Mouse (Mus musculus) olfactory bulb, adult 2 months (tissue): ENCODE measurements at regions not wholly inside any gene's neighbourhood (a gene's known extent, or its start where the extent isn't known, plus 50 kb on each side); places are given as distances from the start of the nearest gene placed in this dataset.

Experiments
- CTCF ChIP-seq: fragments of 200-500 bp; IDR thresholded peaks from 2 replicates; pipeline ENCODE4 v1.5.1; 2012; ENCODE audit warnings: low read depth, mild to moderate bottlenecking, low read length, moderate library complexity; ENCODE audit not compliant: insufficient read depth
- POLR2A ChIP-seq: fragments of 200-500 bp; IDR thresholded peaks from 2 replicates; pipeline ENCODE4 v1.6.1; 2012; ENCODE audit warnings: mild to moderate bottlenecking, low read depth, low read length, moderate library complexity; ENCODE audit not compliant: insufficient read depth

GRCm38 (mm10) chr3:149761245-149761644 lies 770.9 kb upstream of the Adgrl2 start:
- TF ChIP-seq CTCF (no peak), POLR2A (no peak)
